Mouse (Mus musculus): ENCODE data around the gene Clec2e. TPM values are rescaled to one million over a fixed set of nuclear protein-coding genes. Genes with fewer than 3 reads are reported as not detected.

Gene Clec2e
- polyA plus RNA-seq, 1 experiment from 2014 or later = not detected

DNA sequence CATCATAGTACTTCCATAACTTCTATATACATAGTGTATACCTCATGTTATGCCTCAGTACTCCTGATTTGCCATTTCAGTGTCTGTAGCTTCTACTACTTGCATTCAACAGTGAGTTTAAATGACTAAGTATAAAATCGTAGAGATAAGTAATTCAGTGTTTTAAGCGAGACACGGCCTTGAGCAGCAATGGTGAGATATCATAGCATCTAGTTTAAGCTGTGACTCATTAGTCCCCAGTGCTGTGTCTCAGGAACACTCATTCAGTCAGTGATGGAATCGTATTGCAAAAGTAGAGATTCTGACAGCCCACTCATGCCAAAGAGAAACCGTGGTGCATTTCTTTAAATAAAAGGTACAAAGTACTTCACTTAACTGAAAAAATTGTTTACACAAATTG, 49.0 kb downstream of the Clec2e start:
- ATAC-seq (ENCODE audit: low FRiP score) = no peak
- WGBS = 89% methylated on average over 5 of the region's 5 CpGs
- H3K4me2 ChIP-seq = no peak overlapping the region
- 0 out of 2 replicates have a peak, but pooled peaks cover 8% of the 10 kb centered on the region for H3K4me1 ChIP-seq
- H3K9ac ChIP-seq (replicated peaks) = no peak overlapping the region
- no peaks in the 10 kb centered on the region for H3K27me3 ChIP-seq (replicated peaks)
- H3K9me3 ChIP-seq (replicated peaks) = no peaks in the 10 kb centered on the region
- no peaks in the 10 kb centered on the region for H3K36me3 ChIP-seq
- H3K27ac ChIP-seq (replicated peaks) = no peak overlapping the region
- no peak overlapping the region for H3K4me3 ChIP-seq (replicated peaks)

DNA sequence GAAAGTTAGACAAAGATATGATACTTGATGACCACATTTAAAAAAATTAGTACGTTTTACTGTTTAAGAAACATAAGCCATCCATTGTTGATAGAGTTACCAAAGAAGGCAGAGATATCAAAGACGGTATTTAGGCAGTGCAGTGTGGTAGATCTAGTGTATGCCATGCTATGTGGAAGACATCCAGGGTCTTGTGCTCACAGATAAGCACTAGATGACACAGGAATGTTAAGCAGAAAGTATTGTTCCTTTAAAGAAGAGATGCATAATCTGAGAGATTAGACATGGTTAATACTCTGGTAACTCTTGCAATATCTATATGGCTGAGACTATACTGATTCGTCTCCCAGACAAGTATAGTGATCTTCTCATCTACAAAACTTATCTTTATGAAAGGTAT, 49.6 kb downstream of the Clec2e start:
- H3K9me3 ChIP-seq (replicated peaks) = no peaks in the 10 kb centered on the region
- H3K27ac ChIP-seq (replicated peaks) = no peak overlapping the region
- 85% methylated on average over 3 of the region's 3 CpGs for WGBS
- ATAC-seq (ENCODE audit: low FRiP score) = no peak
- no peak overlapping the region for H3K4me2 ChIP-seq
- no peak overlapping the region for H3K9ac ChIP-seq (replicated peaks)
- no peaks in the 10 kb centered on the region for H3K27me3 ChIP-seq (replicated peaks)
- no peak overlapping the region for H3K4me3 ChIP-seq (replicated peaks)
- 0 out of 2 replicates have a peak, but pooled peaks cover 8% of the 10 kb centered on the region for H3K4me1 ChIP-seq
- H3K36me3 ChIP-seq = no peaks in the 10 kb centered on the region

DNA sequence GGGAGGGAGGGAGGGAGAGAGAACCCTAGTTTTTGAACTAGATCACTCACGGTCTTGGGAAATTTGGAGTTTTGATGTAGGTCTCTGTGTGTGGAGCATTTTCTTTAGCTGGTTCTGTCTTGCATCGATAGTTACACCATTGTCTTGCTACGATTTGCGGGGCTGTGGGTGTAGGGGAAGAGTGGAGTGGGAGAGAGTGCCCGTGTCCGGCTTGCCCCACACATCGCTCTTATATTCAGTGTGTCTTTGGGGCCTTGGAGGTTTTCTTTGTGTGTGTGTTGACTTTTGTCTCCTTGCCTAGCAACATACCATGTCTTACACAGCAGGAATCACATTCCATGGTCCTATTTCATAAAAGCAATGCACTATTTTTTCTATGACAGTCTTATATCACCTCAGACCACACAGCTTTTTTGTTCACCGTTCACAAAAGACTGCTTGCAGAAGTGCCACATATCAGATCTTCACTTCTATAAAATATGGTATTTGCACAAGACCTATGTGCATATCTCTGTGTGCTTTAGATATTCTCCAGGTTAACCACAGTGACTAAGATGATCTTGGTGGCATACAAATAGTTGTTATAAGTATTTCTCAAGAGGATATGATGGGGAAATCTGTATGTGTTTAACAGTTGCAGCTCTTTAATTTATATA, 51.0 kb downstream of the Clec2e start:
- Histone ChIP-seq H3K9ac (replicated peaks) (peak overlapping the region; percentile 41; the same call in 1 of the 2 replicates), H3K4me2 (peak overlapping the region; percentile 56), H3K4me3 (replicated peaks) (peak overlapping the region; percentile 37), H3K4me1 (0 out of 2 replicates have a peak, but pooled peaks cover 8% of the 10 kb centered on the region), H3K27ac (replicated peaks) (no peak overlapping the region), H3K36me3 (no peaks in the 10 kb centered on the region), H3K9me3 (replicated peaks) (no peaks in the 10 kb centered on the region), H3K27me3 (replicated peaks) (no peaks in the 10 kb centered on the region)
- peak; percentile 72; the same call in 1 of the 2 replicates for ATAC-seq (ENCODE audit: low FRiP score)
- 2% methylated on average over 8 of the region's 8 CpGs for WGBS

DNA sequence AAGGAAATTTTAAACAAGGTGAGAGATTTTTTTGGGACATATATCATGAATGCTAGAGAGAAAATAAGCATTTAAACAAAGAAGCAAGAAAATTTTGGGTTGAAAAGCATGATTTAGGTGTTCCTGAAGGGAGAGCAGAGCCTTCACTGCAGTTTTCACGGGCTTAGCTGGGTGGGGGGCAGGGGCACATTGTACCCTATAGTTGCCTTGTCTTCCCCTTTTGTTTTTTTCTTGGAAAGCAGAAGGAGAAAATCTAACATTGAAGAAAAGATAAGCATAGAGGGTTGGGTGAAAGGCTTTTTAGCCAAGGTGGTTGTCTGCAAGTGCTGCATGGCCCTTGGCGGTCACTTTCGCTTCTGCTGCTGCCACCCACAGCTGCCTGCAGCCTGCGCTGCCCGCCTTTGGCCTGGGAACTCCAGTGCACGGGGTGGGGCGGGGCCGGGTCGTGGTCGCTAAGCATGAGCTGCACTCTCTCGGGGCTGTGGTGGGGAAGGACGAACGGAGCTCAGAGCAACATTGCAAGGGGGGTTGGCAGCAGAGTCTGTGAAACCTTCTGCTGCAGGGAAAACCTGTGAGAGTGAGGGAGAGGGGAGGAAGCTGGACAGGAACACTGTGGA, 51.7 kb downstream of the Clec2e start:
- Histone ChIP-seq H3K27ac (replicated peaks) (no peak overlapping the region), H3K9me3 (replicated peaks) (no peaks in the 10 kb centered on the region), H3K27me3 (replicated peaks) (no peaks in the 10 kb centered on the region), H3K9ac (replicated peaks) (0 out of 2 replicates have a peak overlapping the region, but pooled peaks have one; percentile 26), H3K4me3 (replicated peaks) (peak overlapping the region; percentile 43), H3K4me2 (peak overlapping the region; percentile 63), H3K4me1 (0 out of 2 replicates have a peak, but pooled peaks cover 8% of the 10 kb centered on the region), H3K36me3 (no peaks in the 10 kb centered on the region)
- WGBS = 0% methylated on average over 13 of the region's 13 CpGs
- peak; percentile 91 for ATAC-seq (ENCODE audit: low FRiP score)

DNA sequence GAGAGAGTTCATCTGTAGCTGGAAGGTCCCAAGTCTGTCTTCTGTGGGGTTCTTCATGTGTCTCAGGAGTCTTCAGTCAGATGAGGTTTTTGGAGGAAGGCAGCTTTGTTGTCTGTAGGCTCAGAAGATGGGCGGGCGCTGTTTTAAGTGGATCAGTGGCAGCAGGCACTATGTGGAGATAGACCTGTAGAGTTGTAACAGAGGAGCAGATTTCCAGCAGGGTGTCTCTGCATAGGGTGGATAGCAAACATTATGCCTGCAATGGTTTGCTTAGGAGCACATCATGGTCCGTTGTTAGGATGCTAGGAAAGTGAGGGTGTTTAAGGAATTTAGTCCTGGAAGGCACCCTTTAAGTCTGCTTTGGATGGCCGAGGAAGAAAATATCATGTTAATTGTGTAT, 52.3 kb downstream of the Clec2e start:
- H3K9ac ChIP-seq (replicated peaks) = no peak overlapping the region
- H3K27me3 ChIP-seq (replicated peaks) = no peaks in the 10 kb centered on the region
- H3K4me1 ChIP-seq = 0 out of 2 replicates have a peak, but pooled peaks cover 8% of the 10 kb centered on the region
- no peaks in the 10 kb centered on the region for H3K9me3 ChIP-seq (replicated peaks)
- H3K4me3 ChIP-seq (replicated peaks) = no peak overlapping the region
- WGBS = 44% methylated on average over 4 of the region's 4 CpGs
- ATAC-seq (ENCODE audit: low FRiP score) = no peak
- no peaks in the 10 kb centered on the region for H3K36me3 ChIP-seq
- H3K4me2 ChIP-seq = no peak overlapping the region
- H3K27ac ChIP-seq (replicated peaks) = no peak overlapping the region

DNA sequence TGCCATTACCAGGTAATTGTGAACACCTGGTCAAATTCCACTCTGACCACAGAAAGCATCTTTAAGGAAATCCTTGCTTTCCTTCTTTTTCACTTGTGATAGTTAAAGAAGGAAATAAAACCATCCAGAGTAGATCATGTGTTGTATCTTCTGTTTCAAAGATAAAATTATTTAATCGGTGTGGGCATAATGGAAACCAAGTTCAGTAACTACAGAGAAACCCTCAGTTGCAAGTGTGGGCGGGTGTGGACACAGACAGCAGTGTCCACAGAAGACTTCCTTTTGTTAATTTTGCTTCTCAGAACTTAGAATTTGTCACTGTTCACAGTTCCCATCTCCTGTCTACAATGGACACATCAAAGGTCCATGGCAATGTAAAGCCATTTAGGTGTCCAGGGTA, 55.1 kb downstream of the Clec2e start, which contains the start of gene Klrb1f:
Gene Klrb1f, plus strand, starts transcription at position 301 of the 400 bp plus-strand sequence.
- H3K4me1 ChIP-seq = 0 out of 2 replicates have a peak, but pooled peaks cover 8% of the 10 kb centered on the region
- WGBS = 90% methylated on average over 2 of the region's 2 CpGs
- H3K36me3 ChIP-seq = no peaks in the 10 kb centered on the region
- no peaks in the 10 kb centered on the region for H3K9me3 ChIP-seq (replicated peaks)
- no peak within 1 kb of the TSS for H3K9ac ChIP-seq (replicated peaks)
- H3K4me2 ChIP-seq = no peak within 1 kb of the TSS
- no peak within 1 kb of the TSS for H3K27ac ChIP-seq (replicated peaks)
- H3K4me3 ChIP-seq (replicated peaks) = no peak within 1 kb of the TSS
- no peaks in the 10 kb centered on the region for H3K27me3 ChIP-seq (replicated peaks)
- no peak for ATAC-seq (ENCODE audit: low FRiP score)

DNA sequence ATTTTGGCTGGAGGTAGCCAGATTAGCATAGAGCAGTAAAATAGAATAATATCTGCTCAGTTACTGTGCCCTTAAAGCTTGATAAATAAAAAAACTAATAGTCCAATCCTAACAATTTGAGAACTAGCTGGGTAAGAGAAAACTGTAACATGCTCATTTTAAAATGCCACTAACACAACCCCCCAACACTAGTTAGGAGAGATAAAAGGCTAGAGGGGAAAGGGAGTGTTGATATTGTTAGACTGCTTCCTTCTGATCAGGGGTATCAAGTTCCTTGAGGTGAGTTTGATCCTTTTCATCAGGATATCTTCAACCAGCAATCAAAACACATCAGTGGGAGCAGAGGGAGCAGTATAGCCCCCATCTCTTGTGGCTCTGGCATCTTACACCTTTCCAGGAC, 58.2 kb downstream of the Clec2e start:
- H3K27me3 ChIP-seq (replicated peaks) = no peaks in the 10 kb centered on the region
- no peak for ATAC-seq (ENCODE audit: low FRiP score)

More for the DNA sequence above, 58.2 kb downstream of the Clec2e start:
- no peak overlapping the region for H3K27ac ChIP-seq (replicated peaks)
- no peak overlapping the region for H3K9ac ChIP-seq (replicated peaks)
- H3K4me2 ChIP-seq = no peak overlapping the region
- H3K4me1 ChIP-seq = no peaks in the 10 kb centered on the region
- no peak overlapping the region for H3K4me3 ChIP-seq (replicated peaks)
- no peaks in the 10 kb centered on the region for H3K9me3 ChIP-seq (replicated peaks)
- no peaks in the 10 kb centered on the region for H3K36me3 ChIP-seq

Other genes with a start within 250 kb of the Clec2e start
- gene Clec2i, start 213.3 kb downstream of the Clec2e start, polyA plus RNA-seq (2015; fragmentation: Nextera tagmentation; extraction: Ambion mirVana) = 0.92 TPM in 1 of 2 replicates, not detected in the other
- gene BC035044, start 209.8 kb downstream of the Clec2e start, polyA plus RNA-seq (2015; fragmentation: Nextera tagmentation; extraction: Ambion mirVana) = 0.41 and 5.9 TPM in 2 replicates
- not detected in 2 replicates for gene Clec2g, start 166.5 kb downstream of the Clec2e start, polyA plus RNA-seq (2015; fragmentation: Nextera tagmentation; extraction: Ambion mirVana)
- 0.58 and 0.78 TPM in 2 replicates for gene Klrb1f, start 55.0 kb downstream of the Clec2e start, polyA plus RNA-seq (2015; fragmentation: Nextera tagmentation; extraction: Ambion mirVana)
- gene Clec2d, start 79.7 kb upstream of the Clec2e start, polyA plus RNA-seq (2015; fragmentation: Nextera tagmentation; extraction: Ambion mirVana) = 0.24 and 0.40 TPM in 2 replicates
- gene Cd69, start 174.5 kb upstream of the Clec2e start, polyA plus RNA-seq (2015; fragmentation: Nextera tagmentation; extraction: Ambion mirVana) = 0.09 and 0.47 TPM in 2 replicates
- not detected in 2 replicates for gene 4922502D21Rik, start 230.9 kb upstream of the Clec2e start, polyA plus RNA-seq (2015; fragmentation: Nextera tagmentation; extraction: Ambion mirVana)
- 0.35 and 2.2 TPM in 2 replicates for gene Clec12a, start 241.8 kb upstream of the Clec2e start, polyA plus RNA-seq (2015; fragmentation: Nextera tagmentation; extraction: Ambion mirVana)

Data from neural tube, embryonic 15.5 days (tissue).